Mouse (Mus musculus) kidney, postnatal 0 days (tissue): ENCODE measurements at regions not wholly inside any gene's neighbourhood (a gene's known extent, or its start where the extent isn't known, plus 50 kb on each side); places are given as distances from the start of the nearest gene placed in this dataset.

Experiments
- ATAC-seq: fragments of 200-750 bp; cut with Nextera tagmentation; replicated peaks from 2 replicates; pipeline ENCODE4 v1.8.0; 2017; ENCODE audit warnings: low read depth, moderate number of reproducible peaks, moderate TSS enrichment, moderate library complexity; ENCODE audit not compliant: low FRiP score
- DNase-seq: peaks from one replicate; pipeline ENCODE4 v3.0.0-alpha.2; 2016; ENCODE audit warnings: low spot score
- H3K27ac ChIP-seq: fragments of 300-500 bp; sonication (generic); 2 replicates; pipeline ENCODE4 v1.5.1; 2014; ENCODE audit warnings: mild to moderate bottlenecking
- H3K27me3 ChIP-seq: fragments of 300-500 bp; sonication (generic); 2 replicates; pipeline ENCODE4 v1.6.1; 2014; ENCODE audit warnings: low read length, mixed read lengths; ENCODE audit not compliant: insufficient read depth
- H3K36me3 ChIP-seq: fragments of 300-500 bp; sonication (generic); 2 replicates; pipeline ENCODE4 v1.6.1; 2014; ENCODE audit warnings: low read length, mixed read lengths; ENCODE audit not compliant: insufficient read depth
- H3K4me1 ChIP-seq: fragments of 300-500 bp; sonication (generic); replicated peaks from 2 replicates; pipeline ENCODE4 v1.6.1; 2014; ENCODE audit warnings: antibody characterized with exemption, low read length, mixed read lengths; ENCODE audit not compliant: insufficient read depth
- H3K4me2 ChIP-seq: fragments of 300-500 bp; sonication (generic); 2 replicates; pipeline ENCODE4 v1.6.1; 2014; ENCODE audit warnings: mild to moderate bottlenecking, low read length, moderate library complexity, mixed read lengths
- H3K4me3 ChIP-seq: fragments of 300-500 bp; sonication (generic); replicated peaks from 2 replicates; pipeline ENCODE4 v1.5.1; 2014; ENCODE audit warnings: low read depth, low read length
- H3K9ac ChIP-seq: fragments of 300-500 bp; sonication (generic); 2 replicates; pipeline ENCODE4 v1.6.1; 2014; ENCODE audit warnings: low read depth, low read length
- H3K9me3 ChIP-seq: fragments of 300-500 bp; sonication (generic); replicated peaks from 2 replicates; pipeline ENCODE4 v1.6.1; 2016; ENCODE audit warnings: low read length, inconsistent platforms, mixed read lengths
- CTCF ChIP-seq: IDR thresholded peaks from 2 replicates; pipeline ENCODE4 v1.5.1; 2016; ENCODE audit warnings: antibody characterized with exemption, low read depth, mild to moderate bottlenecking, moderate library complexity
- WGBS: fragments of 180-500 bp; shearing (Covaris S2); extraction: QIAGEN DNeasy Blood & Tissue Kit; methylation state at CpG from one replicate; pipeline ENCODE4 v1.1.7; 2014; 5-methylcytosine and 5-hydroxymethylcytosine counted together

GRCm38 (mm10) chr16:24213577-24213976 is 179.7 kb upstream of the Lpp start:
- Histone ChIP-seq H3K9ac (no peak overlapping the region), H3K36me3 (no peaks in the 10 kb centered on the region), H3K9me3 (no peaks in the 10 kb centered on the region), H3K4me3 (no peak overlapping the region), H3K27ac (no peak overlapping the region), H3K4me1 (no peaks in the 10 kb centered on the region), H3K4me2 (no peak overlapping the region), H3K27me3 (no peaks in the 10 kb centered on the region)
- WGBS = 92% methylated on average over 3 of the region's 3 CpGs
- TF ChIP-seq CTCF = peak; percentile 50
- no peak for DNase-seq
- no peak for ATAC-seq

- 81% methylated on average over 2 of the region's 2 CpGs for WGBS
- Histone ChIP-seq H3K4me3 (no peak overlapping the region), H3K27ac (no peak overlapping the region), H3K4me1 (no peaks in the 10 kb centered on the region), H3K4me2 (no peak overlapping the region), H3K9ac (no peak overlapping the region), H3K36me3 (no peaks in the 10 kb centered on the region), H3K9me3 (no peaks in the 10 kb centered on the region), H3K27me3 (no peaks in the 10 kb centered on the region)
- DNase-seq (no peak), ATAC-seq (no peak)
- TF ChIP-seq CTCF = no peak
Measured at GRCm38 (mm10) chr16:24212702-24213101, 180.6 kb upstream of the Lpp start.

GRCm38 (mm10) chr16:24211588-24211987 is 181.7 kb upstream of the Lpp start:
- no peak overlapping the region for H3K4me2 ChIP-seq
- no peaks in the 10 kb centered on the region for H3K27me3 ChIP-seq
- no peak for DNase-seq
- no peak overlapping the region for H3K27ac ChIP-seq
- no peaks in the 10 kb centered on the region for H3K4me1 ChIP-seq
- no peak for TF ChIP-seq CTCF
- no peak; the same call in 1 of the 2 replicates for ATAC-seq
- no peaks in the 10 kb centered on the region for H3K9me3 ChIP-seq
- H3K36me3 ChIP-seq = no peaks in the 10 kb centered on the region
- H3K9ac ChIP-seq = no peak overlapping the region
- 48% methylated on average over 1 of the region's 1 CpGs for WGBS
- H3K4me3 ChIP-seq = no peak overlapping the region

DNA sequence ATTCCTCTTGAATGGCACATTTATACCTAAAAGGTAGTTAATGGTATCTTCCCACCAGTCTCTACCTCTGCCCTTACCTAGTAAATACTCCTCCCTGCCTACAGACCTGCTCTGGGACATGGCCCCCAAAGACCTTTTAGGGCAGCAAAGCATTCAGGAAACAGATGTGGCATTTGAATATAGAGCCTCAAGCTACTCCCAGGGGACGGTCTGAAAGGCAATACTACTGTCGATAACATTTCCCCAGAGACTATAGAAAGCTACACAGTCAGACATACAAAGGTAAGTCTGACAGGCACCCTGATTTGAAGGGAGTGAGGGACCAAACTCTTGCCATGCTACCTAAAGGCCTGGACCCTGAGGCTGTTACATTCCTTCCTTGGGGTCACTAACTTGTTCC is 184.4 kb upstream of the Lpp start:
- H3K36me3 ChIP-seq = no peaks in the 10 kb centered on the region
- H3K27ac ChIP-seq = no peak overlapping the region
- no peak for TF ChIP-seq CTCF
- no peak overlapping the region for H3K9ac ChIP-seq
- no peaks in the 10 kb centered on the region for H3K9me3 ChIP-seq
- no peaks in the 10 kb centered on the region for H3K4me1 ChIP-seq
- DNase-seq (no peak), ATAC-seq (no peak)
- no peaks in the 10 kb centered on the region for H3K27me3 ChIP-seq
- H3K4me3 ChIP-seq = no peak overlapping the region
- H3K4me2 ChIP-seq = no peak overlapping the region
- 55% methylated on average over 2 of the region's 2 CpGs for WGBS

DNA sequence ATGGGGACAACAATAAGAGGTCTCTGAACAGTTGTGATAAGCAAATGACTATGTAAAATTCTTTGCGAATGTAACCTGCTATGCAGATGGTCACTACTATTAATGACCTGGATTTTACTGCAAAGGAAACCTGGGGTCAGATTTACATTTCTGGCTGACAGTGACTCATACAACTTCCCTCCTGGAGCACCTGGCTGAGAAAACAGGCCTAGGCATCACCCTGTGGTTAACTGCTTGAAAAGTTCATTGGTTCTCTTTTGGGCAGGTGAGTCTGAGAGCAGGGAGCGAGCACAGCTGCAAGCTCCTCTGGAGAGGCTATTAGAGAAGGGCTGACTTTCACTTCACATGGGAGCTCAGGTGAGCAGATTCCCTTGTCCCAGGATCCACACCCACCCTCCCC is 185.2 kb upstream of the Lpp start:
- H3K9ac ChIP-seq = no peak overlapping the region
- ATAC-seq = no peak
- WGBS = 89% methylated on average over 2 of the region's 2 CpGs

GRCm38 (mm10) chr16:24207056-24207455 is 186.3 kb upstream of the Lpp start:
- ATAC-seq (no peak), DNase-seq (no peak)
- Histone ChIP-seq H3K36me3 (no peaks in the 10 kb centered on the region), H3K4me3 (no peak overlapping the region), H3K4me1 (no peaks in the 10 kb centered on the region), H3K27ac (no peak overlapping the region), H3K9me3 (no peaks in the 10 kb centered on the region), H3K27me3 (no peaks in the 10 kb centered on the region), H3K4me2 (no peak overlapping the region), H3K9ac (no peak overlapping the region)
- 40% methylated on average over 4 of the region's 4 CpGs for WGBS
- TF ChIP-seq CTCF = no peak

More for the DNA sequence above, 185.2 kb upstream of the Lpp start:
- no peaks in the 10 kb centered on the region for H3K9me3 ChIP-seq
- no peak for DNase-seq
- H3K4me2 ChIP-seq = no peak overlapping the region
- no peaks in the 10 kb centered on the region for H3K27me3 ChIP-seq
- H3K4me1 ChIP-seq = no peaks in the 10 kb centered on the region
- H3K4me3 ChIP-seq = no peak overlapping the region
- no peak for TF ChIP-seq CTCF
- no peak overlapping the region for H3K27ac ChIP-seq
- no peaks in the 10 kb centered on the region for H3K36me3 ChIP-seq

DNA sequence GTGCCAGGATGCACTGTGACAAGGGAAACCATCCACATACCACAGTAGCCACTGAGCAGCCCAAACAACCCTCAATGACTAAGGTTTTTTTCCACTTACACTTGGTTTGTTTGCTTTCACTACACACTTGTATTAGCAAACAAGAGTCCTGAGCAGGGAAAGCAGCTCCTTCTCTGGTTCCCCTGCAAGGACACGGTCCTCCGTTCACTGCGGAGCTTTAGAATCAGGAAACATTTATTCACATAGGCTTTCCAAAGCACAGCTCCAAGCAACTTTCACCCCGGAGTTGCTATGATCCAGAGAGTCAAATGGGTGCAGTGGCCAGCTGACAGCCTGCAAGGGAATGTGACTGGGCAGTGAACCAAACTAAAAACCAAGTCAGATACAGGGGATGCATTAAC is 186.8 kb upstream of the Lpp start:
- Histone ChIP-seq H3K4me3 (no peak overlapping the region), H3K36me3 (no peaks in the 10 kb centered on the region), H3K4me1 (no peaks in the 10 kb centered on the region), H3K9me3 (no peaks in the 10 kb centered on the region), H3K27me3 (no peaks in the 10 kb centered on the region), H3K4me2 (no peak overlapping the region), H3K27ac (no peak overlapping the region), H3K9ac (no peak overlapping the region)
- DNase-seq (no peak), ATAC-seq (no peak)
- 53% methylated on average over 4 of the region's 4 CpGs for WGBS
- no peak for TF ChIP-seq CTCF
